Mouse (Mus musculus) layer of hippocampus, adult 9-10 months (tissue): ENCODE measurements around the gene Gm37240.

Experiments used
- DNase-seq: peaks from one replicate; pipeline ENCODE4 v3.0.0; 2022; ENCODE audit warnings: low spot score

The Gm37240 gene

GRCm38 (mm10) chr3:85679960-85680359 is 207.4 kb downstream of the Gm37240 start:
- no peak for DNase-seq

- DNase-seq = no peak
Observed at GRCm38 (mm10) chr3:85679312-85679933, 207.9 kb downstream of the Gm37240 start.

GRCm38 (mm10) chr3:85677952-85678351 is 209.4 kb downstream of the Gm37240 start:
- DNase-seq = no peak

GRCm38 (mm10) chr3:85677133-85677532 is 210.2 kb downstream of the Gm37240 start:
- no peak for DNase-seq

DNA sequence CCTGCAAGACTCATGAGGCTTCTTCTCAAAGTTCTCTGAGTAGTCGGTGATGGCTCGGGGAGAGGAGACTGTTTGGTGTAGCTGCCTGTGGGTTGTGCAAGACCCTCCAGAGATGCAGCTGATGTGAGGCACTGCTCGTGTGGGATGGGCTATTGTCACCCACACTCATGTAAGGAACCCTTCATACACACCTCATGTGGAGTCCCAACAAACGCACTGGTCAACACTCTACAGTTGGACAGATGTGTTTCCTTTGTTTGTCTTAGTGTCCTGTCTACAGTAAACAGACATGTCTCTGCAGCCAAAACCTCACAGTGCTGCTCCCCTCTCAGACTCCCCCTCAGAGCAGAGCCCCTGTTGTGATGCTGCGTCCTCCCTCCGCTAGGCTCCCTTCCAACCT is 217.5 kb downstream of the Gm37240 start:
- no peak for DNase-seq

GRCm38 (mm10) chr3:85667683-85668082 is 219.6 kb downstream of the Gm37240 start:
- no peak for DNase-seq

- no peak for DNase-seq
Observed at GRCm38 (mm10) chr3:85666736-85667135, 220.6 kb downstream of the Gm37240 start.

DNA sequence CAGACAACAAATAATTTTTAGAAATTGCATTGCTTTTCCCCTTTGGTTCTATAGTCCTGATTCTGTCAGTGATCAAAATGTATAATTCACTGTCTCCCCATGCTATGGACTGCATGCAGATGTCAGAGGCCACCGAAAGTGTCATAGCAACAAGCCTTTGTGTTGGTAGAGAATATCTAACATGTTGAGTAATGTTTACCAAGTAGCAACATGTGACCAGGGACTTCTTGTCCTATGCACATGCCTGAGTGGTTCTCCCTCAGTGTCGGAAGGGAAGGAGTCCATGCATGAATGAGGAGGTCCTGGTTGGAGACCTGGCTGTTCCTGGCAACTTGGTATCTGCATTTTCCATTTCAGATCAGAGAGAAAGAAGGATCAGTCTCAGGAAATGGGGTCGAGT is 221.2 kb downstream of the Gm37240 start:
- no peak for DNase-seq

- DNase-seq = peak; percentile 69
Observed at GRCm38 (mm10) chr3:85664591-85665171, 222.6 kb downstream of the Gm37240 start.

DNA sequence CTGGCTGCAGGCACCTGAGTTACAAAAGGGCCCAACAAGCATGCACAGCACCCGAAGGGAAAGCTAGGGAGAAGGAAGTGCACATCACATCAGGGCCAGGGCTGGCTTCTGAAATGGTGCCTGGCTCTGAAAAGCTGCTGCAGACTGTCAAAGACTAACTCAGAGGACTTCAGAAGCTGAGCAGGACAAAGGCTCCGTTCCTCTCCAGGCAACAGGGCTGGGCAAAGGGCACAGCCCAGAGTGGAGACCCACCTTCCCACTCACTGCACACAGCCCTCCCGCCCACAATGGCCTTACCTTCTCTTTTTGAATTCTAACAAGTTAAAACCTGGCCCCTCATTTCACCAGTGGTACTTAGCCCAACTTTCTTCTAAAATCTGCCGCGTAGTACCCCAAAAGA is 223.5 kb downstream of the Gm37240 start:
- no peak for DNase-seq

GRCm38 (mm10) chr3:85661926-85662813 is 225.1 kb downstream of the Gm37240 start:
- DNase-seq = no peak

- DNase-seq = no peak
Observed at GRCm38 (mm10) chr3:85659681-85660080, 227.6 kb downstream of the Gm37240 start.

- DNase-seq = no peak
Observed at GRCm38 (mm10) chr3:85655538-85655937, 231.8 kb downstream of the Gm37240 start.

DNA sequence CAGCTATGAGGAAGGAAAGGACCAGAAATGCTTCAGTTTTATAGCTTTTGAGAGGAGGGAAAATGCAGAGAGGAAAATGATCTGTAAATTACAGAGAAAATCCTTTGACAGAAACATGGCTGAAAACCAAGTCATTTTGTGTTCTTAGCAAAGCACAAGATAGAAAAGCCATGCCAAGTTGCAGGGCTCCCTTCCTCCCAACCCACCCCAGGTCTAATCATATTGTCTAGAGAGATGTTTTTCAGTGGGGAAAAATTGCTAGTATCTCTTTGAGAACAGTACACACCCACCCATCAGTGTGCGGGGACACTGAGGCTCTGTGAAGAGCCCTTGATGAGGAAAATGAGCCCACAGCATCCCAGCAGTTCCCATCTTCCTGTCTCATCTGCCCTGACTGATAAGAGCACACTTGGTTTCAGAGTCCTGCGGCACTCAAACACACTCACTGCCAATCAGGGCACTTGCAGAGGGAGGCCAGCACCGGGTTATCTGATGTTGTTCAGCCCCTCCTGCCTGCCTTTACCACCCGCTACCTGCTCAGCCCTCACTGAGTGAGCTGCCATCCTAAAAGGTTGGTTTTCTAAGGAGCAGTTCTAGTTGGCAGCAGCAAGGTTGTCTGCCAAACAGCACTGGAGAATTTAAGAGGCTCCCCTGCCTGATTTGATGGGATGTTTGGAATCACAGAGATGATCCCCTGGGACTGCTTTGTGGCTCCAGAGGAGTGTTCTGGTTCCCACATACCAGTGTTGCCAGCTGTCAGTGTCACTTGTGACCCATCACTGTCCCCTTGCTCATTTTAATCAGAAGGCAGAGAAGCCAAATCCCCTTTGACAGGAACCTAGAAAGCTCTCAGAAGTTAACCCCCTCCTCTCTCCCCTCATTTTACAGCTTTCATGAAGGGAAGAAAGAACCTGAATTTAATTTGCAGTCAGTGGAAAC is 234.3 kb downstream of the Gm37240 start:
- DNase-seq = no peak

- DNase-seq = no peak
Observed at GRCm38 (mm10) chr3:85649176-85649575, 238.1 kb downstream of the Gm37240 start.

GRCm38 (mm10) chr3:85645517-85646004 is 241.8 kb downstream of the Gm37240 start:
- no peak for DNase-seq

- no peak for DNase-seq
Observed at GRCm38 (mm10) chr3:85644814-85645213, 242.5 kb downstream of the Gm37240 start.

DNA sequence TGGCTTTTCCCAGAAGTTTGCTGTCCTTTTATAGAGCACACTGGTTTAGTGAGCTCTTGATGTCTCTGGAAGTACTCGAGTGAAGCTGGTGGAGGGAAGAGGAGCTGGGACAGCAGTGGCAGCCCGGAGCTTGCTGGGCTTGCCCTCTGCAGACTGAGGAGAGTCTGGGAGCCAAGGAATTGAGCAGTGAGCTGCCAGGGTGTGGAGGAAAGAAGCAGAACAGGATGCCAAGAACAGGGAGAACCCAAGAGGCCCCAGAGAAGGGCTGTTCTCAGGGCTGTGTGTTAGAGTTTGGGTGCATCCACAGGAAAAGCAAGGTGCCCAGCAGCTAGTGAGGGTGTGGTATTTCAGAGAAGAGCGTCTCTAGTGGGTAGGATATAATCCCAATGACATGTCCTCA is 245.6 kb downstream of the Gm37240 start:
- no peak for DNase-seq

DNA sequence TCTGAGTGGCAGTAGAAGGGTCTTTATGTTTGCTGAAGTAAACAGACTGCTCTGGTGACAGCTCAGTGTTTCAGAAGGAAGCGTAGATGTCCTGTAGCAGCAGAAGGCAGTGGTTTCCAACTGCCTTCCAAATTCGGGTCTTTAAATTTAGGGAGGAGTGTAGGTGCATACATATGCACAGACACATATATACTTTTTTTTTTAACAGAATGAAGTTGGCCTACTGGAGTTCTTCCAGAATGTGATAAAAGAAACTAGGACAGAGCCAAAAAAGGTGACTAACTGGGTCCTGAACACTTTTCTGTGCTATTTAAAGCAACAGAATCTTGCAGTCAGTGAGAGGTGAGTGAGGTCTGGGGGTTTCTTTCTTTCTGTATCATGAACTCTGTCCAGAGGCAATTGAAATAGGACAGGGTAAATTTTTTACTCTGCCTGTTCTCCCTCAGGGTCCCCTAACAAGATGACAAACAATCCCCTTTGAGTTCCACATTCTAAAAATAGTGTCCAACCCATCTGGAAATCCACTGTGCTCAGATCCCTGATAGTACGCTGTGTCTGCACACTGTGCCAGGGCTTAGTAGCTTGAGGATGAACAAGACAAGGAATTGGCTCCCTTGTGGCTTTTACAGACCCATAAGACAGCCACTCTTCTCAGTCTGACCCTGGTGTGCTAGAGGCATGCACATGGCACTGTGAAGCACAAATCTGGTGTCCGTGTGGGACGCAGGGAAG is 250.4 kb downstream of the Gm37240 start:
- no peak for DNase-seq

- no peak for DNase-seq
Observed at GRCm38 (mm10) chr3:85635591-85635990, 251.7 kb downstream of the Gm37240 start.

GRCm38 (mm10) chr3:85635126-85635419 is 252.2 kb downstream of the Gm37240 start:
- DNase-seq = no peak
